Mouse (Mus musculus): ENCODE measurements at regions not wholly inside any gene's neighbourhood (a gene's known extent, or its start where the extent isn't known, plus 50 kb on each side); places are given as distances from the start of the nearest gene placed in this dataset.

- Histone ChIP-seq H3K9me3 (ENCODE audit: control insufficient read depth, low read length) (peaks cover 13% of the 10 kb centered on the region), H3K27ac (ENCODE audit: low read depth, low read length) (no peak overlapping the region), H3K4me1 (ENCODE audit: control insufficient read depth, insufficient read depth, low read depth, low read length) (no peaks in the 10 kb centered on the region), H3K36me3 (ENCODE audit: control insufficient read depth, insufficient read depth, low read length) (no peaks in the 10 kb centered on the region), H3K27me3 (replicated peaks; ENCODE audit: control insufficient read depth, insufficient read depth, low read length) (no peaks in the 10 kb centered on the region), H3K4me3 (ENCODE audit: low read length) (no peak overlapping the region), H3K4me2 (ENCODE audit: low read length) (no peak overlapping the region), H3K9ac (ENCODE audit: low read depth, low read length) (no peak overlapping the region)
- ATAC-seq = no peak
- WGBS = 88% methylated on average over 4 of the region's 4 CpGs
Observed at GRCm38 (mm10) chr7:35926749-35927148, 123.9 kb upstream of the Zfp507 start.

DNA sequence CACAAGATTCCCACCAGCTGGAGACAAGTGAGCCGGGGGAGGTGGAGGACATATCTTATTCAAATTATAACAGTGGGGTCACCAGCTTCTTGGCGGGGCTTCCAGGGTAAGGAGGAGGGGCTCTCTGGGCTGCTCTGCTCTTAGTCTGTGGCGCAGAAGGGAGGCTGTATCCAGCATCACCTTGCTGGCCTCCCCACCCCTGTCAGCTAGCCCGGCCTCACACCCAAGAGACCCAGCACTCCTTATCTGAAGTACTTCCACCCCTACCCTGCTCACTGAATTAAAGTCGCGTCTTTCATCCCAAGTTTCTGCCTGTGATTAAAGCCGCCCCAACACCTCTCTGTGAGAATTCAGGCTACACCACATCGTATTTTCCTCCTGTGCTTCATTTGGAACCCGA is 119.8 kb upstream of the Zfp507 start:
- Histone ChIP-seq H3K36me3 (ENCODE audit: control insufficient read depth, insufficient read depth, low read length) (no peaks in the 10 kb centered on the region), H3K4me3 (ENCODE audit: low read length) (no peak overlapping the region)
- ATAC-seq = no peak

DNA sequence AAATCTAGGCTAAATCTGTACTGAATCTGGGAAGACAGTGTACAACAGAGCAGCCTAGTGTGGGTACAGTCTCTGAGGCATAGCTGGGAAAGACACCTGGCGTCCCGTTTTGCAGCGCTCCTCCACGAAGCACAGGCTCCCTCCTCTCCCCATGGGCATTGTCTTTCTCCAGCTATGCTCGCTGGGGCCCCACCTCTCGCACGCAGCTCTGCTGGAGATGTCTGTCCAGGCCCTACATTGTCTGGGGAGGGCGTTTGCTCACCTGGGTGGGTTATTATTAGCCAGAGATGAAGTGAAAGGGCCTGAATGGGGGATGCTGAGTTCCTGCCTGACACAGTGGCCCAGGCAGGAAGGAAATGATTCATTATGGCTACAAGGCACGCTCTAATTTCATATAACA is 118.1 kb upstream of the Zfp507 start:
- ATAC-seq = 0 out of 2 replicates have a peak, but pooled peaks have one; percentile 45
- H3K4me1 ChIP-seq (ENCODE audit: control insufficient read depth, insufficient read depth, low read depth, low read length) = peaks cover 5% of the 10 kb centered on the region
- H3K9me3 ChIP-seq (ENCODE audit: control insufficient read depth, low read length) = peaks cover 7% of the 10 kb centered on the region
- no peaks in the 10 kb centered on the region for H3K36me3 ChIP-seq (ENCODE audit: control insufficient read depth, insufficient read depth, low read length)
- H3K4me3 ChIP-seq (ENCODE audit: low read length) = no peak overlapping the region
- no peaks in the 10 kb centered on the region for H3K27me3 ChIP-seq (replicated peaks; ENCODE audit: control insufficient read depth, insufficient read depth, low read length)
- H3K9ac ChIP-seq (ENCODE audit: low read depth, low read length) = no peak overlapping the region
- no peak overlapping the region for H3K27ac ChIP-seq (ENCODE audit: low read depth, low read length)
- WGBS = 28% methylated on average over 9 of the region's 9 CpGs
- H3K4me2 ChIP-seq (ENCODE audit: low read length) = no peak overlapping the region

More for the DNA sequence above, 119.8 kb upstream of the Zfp507 start:
- no peaks in the 10 kb centered on the region for H3K27me3 ChIP-seq (replicated peaks; ENCODE audit: control insufficient read depth, insufficient read depth, low read length)
- no peak overlapping the region for H3K9ac ChIP-seq (ENCODE audit: low read depth, low read length)
- no peak overlapping the region for H3K27ac ChIP-seq (ENCODE audit: low read depth, low read length)
- WGBS = 39% methylated on average over 9 of the region's 9 CpGs
- H3K9me3 ChIP-seq (ENCODE audit: control insufficient read depth, low read length) = peaks cover 13% of the 10 kb centered on the region
- peak overlapping the region; percentile 33; the same call in 1 of the 2 replicates for H3K4me2 ChIP-seq (ENCODE audit: low read length)
- peaks cover 5% of the 10 kb centered on the region for H3K4me1 ChIP-seq (ENCODE audit: control insufficient read depth, insufficient read depth, low read depth, low read length)

GRCm38 (mm10) chr7:35920194-35920609 is 117.4 kb upstream of the Zfp507 start:
- H3K4me3 ChIP-seq (ENCODE audit: low read length) = no peak overlapping the region
- peaks cover 5% of the 10 kb centered on the region for H3K4me1 ChIP-seq (ENCODE audit: control insufficient read depth, insufficient read depth, low read depth, low read length)
- peak; percentile 58; the same call in 1 of the 2 replicates for ATAC-seq
- peaks cover 2% of the 10 kb centered on the region for H3K9me3 ChIP-seq (ENCODE audit: control insufficient read depth, low read length)
- H3K9ac ChIP-seq (ENCODE audit: low read depth, low read length) = no peak overlapping the region
- 45% methylated on average over 11 of the region's 11 CpGs for WGBS
- no peak overlapping the region for H3K4me2 ChIP-seq (ENCODE audit: low read length)
- H3K27me3 ChIP-seq (replicated peaks; ENCODE audit: control insufficient read depth, insufficient read depth, low read length) = no peaks in the 10 kb centered on the region
- no peaks in the 10 kb centered on the region for H3K36me3 ChIP-seq (ENCODE audit: control insufficient read depth, insufficient read depth, low read length)
- no peak overlapping the region for H3K27ac ChIP-seq (ENCODE audit: low read depth, low read length)

GRCm38 (mm10) chr7:35910109-35910706 is 107.4 kb upstream of the Zfp507 start:
- no peak overlapping the region for H3K9ac ChIP-seq (ENCODE audit: low read depth, low read length)
- no peaks in the 10 kb centered on the region for H3K36me3 ChIP-seq (ENCODE audit: control insufficient read depth, insufficient read depth, low read length)
- no peaks in the 10 kb centered on the region for H3K27me3 ChIP-seq (replicated peaks; ENCODE audit: control insufficient read depth, insufficient read depth, low read length)
- peaks cover 3% of the 10 kb centered on the region for H3K9me3 ChIP-seq (ENCODE audit: control insufficient read depth, low read length)
- H3K4me2 ChIP-seq (ENCODE audit: low read length) = no peak overlapping the region
- H3K4me3 ChIP-seq (ENCODE audit: low read length) = no peak overlapping the region
- no peak for ATAC-seq
- H3K27ac ChIP-seq (ENCODE audit: low read depth, low read length) = no peak overlapping the region
- WGBS = 63% methylated on average over 8 of the region's 8 CpGs
- H3K4me1 ChIP-seq (ENCODE audit: control insufficient read depth, insufficient read depth, low read depth, low read length) = no peaks in the 10 kb centered on the region

DNA sequence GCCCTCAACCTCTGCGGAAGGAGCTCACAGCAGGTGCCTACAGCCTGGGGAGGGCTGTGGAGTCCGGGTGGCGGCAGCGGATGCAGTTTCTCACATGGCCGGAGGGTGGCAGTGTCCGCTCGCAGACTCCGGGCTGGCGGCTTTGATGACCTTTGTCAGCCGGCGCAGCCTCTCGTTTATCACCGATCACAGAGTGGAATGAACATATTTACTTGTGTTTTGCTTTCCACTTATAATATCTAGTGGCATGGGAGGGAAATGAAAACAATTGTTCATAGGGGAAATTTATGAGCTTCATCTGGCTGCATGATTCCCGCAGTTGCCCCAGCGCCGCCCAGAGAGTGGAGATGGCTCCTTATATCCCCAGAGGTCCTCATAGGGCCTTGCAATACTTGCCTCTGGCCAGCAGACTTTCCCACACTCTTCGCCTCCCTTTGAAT is 99.2 kb upstream of the Zfp507 start:
- no peak overlapping the region for H3K4me3 ChIP-seq (ENCODE audit: low read length)
- WGBS = 2% methylated on average over 17 of the region's 17 CpGs
- H3K9ac ChIP-seq (ENCODE audit: low read depth, low read length) = no peak overlapping the region
- no peaks in the 10 kb centered on the region for H3K36me3 ChIP-seq (ENCODE audit: control insufficient read depth, insufficient read depth, low read length)
- H3K27me3 ChIP-seq (replicated peaks; ENCODE audit: control insufficient read depth, insufficient read depth, low read length) = no peaks in the 10 kb centered on the region
- H3K9me3 ChIP-seq (ENCODE audit: control insufficient read depth, low read length) = no peaks in the 10 kb centered on the region
- H3K4me2 ChIP-seq (ENCODE audit: low read length) = peak overlapping the region; percentile 43
- H3K4me1 ChIP-seq (ENCODE audit: control insufficient read depth, insufficient read depth, low read depth, low read length) = no peaks in the 10 kb centered on the region
- peak; percentile 48; the same call in 1 of the 2 replicates for ATAC-seq
- no peak overlapping the region for H3K27ac ChIP-seq (ENCODE audit: low read depth, low read length)

DNA sequence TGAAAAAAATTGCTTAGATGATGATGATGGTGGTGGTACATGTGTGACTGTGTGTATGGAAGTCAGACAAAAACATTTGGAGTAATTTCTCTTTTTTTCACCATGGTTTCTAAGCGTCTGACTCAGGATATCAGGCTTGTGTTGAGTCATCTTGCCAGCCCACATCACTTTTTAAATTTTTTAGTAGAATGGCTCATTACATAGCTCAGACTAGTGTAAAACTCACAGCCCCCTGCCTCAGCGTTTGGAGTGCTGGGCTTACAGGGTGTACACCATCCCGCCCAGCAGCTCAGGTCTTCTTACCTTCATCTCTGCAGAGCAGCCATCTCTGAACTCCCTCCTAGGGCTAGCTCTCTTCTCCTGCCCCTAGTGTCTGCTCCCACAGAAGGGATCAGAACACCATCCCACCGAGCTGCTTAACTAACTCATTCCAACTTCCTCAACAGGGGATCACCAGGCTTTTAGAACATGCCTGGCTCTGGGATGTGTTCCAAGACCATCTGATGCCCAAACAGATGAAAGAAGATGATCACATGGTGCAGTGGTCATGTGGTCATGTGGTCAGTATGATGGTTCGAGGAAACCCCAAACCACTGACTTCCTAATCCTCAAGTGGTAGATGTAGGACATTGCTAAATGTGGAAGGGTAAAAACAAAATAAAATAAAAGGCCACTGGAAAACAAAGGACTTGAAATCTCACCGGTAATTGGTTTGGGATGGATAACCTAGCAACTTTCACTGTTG is 96.1 kb upstream of the Zfp507 start:
- WGBS = 91% methylated on average over 6 of the region's 6 CpGs
- no peaks in the 10 kb centered on the region for H3K9me3 ChIP-seq (ENCODE audit: control insufficient read depth, low read length)
- no peak for ATAC-seq
- no peak overlapping the region for H3K4me3 ChIP-seq (ENCODE audit: low read length)
- H3K4me2 ChIP-seq (ENCODE audit: low read length) = no peak overlapping the region
- no peaks in the 10 kb centered on the region for H3K27me3 ChIP-seq (replicated peaks; ENCODE audit: control insufficient read depth, insufficient read depth, low read length)
- H3K27ac ChIP-seq (ENCODE audit: low read depth, low read length) = no peak overlapping the region
- no peak overlapping the region for H3K9ac ChIP-seq (ENCODE audit: low read depth, low read length)
- no peaks in the 10 kb centered on the region for H3K36me3 ChIP-seq (ENCODE audit: control insufficient read depth, insufficient read depth, low read length)
- H3K4me1 ChIP-seq (ENCODE audit: control insufficient read depth, insufficient read depth, low read depth, low read length) = no peaks in the 10 kb centered on the region

- 13% methylated on average over 2 of the region's 2 CpGs for WGBS
- H3K36me3 ChIP-seq (ENCODE audit: control insufficient read depth, insufficient read depth, low read length) = no peaks in the 10 kb centered on the region
- H3K9me3 ChIP-seq (ENCODE audit: control insufficient read depth, low read length) = no peaks in the 10 kb centered on the region
- no peaks in the 10 kb centered on the region for H3K4me1 ChIP-seq (ENCODE audit: control insufficient read depth, insufficient read depth, low read depth, low read length)
- H3K4me2 ChIP-seq (ENCODE audit: low read length) = no peak overlapping the region
- H3K4me3 ChIP-seq (ENCODE audit: low read length) = no peak overlapping the region
- ATAC-seq = no peak
- H3K9ac ChIP-seq (ENCODE audit: low read depth, low read length) = no peak overlapping the region
- no peak overlapping the region for H3K27ac ChIP-seq (ENCODE audit: low read depth, low read length)
- no peaks in the 10 kb centered on the region for H3K27me3 ChIP-seq (replicated peaks; ENCODE audit: control insufficient read depth, insufficient read depth, low read length)
Observed at GRCm38 (mm10) chr7:35893292-35893691, 90.5 kb upstream of the Zfp507 start.

DNA sequence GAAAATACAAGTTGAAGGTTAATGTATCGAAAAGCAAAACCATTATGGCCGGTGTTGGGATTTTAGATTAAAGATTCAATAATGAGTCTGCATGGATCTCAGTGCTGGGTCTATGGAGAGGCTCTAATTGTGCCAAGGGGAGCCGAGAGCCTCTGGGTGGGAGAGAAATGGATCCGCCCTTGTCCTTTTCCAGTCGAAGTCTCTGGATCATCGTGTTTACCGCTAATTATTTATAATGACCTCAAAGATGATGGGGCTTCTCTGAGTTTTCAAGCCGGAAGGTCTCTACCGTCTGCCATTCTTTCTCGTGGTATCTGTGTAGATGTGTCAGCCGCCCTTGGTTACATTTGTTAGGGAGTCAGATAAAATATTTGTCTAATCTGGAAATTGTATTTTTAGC is 83.2 kb upstream of the Zfp507 start:
- Histone ChIP-seq H3K27ac (ENCODE audit: low read depth, low read length) (no peak overlapping the region), H3K9me3 (ENCODE audit: control insufficient read depth, low read length) (no peaks in the 10 kb centered on the region), H3K36me3 (ENCODE audit: control insufficient read depth, insufficient read depth, low read length) (no peaks in the 10 kb centered on the region), H3K4me3 (ENCODE audit: low read length) (no peak overlapping the region), H3K27me3 (replicated peaks; ENCODE audit: control insufficient read depth, insufficient read depth, low read length) (no peaks in the 10 kb centered on the region), H3K4me2 (ENCODE audit: low read length) (no peak overlapping the region), H3K9ac (ENCODE audit: low read depth, low read length) (no peak overlapping the region), H3K4me1 (ENCODE audit: control insufficient read depth, insufficient read depth, low read depth, low read length) (no peaks in the 10 kb centered on the region)
- WGBS = 81% methylated on average over 11 of the region's 11 CpGs
- ATAC-seq = no peak

Measured in hindbrain, embryonic 16.5 days (tissue).